Mouse (Mus musculus) CH12.LX (cell line): ENCODE results near the gene Kcnq4. TPM values are rescaled to one million over a fixed set of nuclear protein-coding genes. Genes with fewer than 3 reads are reported as not detected.

Experiments
- DNase-seq: peaks from one replicate; pipeline ENCODE4 v3.0.0-alpha.2; 2013; ENCODE audit errors: extremely low read depth
- H3K27ac ChIP-seq: 2 replicates; pipeline ENCODE4 v1.5.1; 2012; ENCODE audit warnings: low read depth, mild to moderate bottlenecking, control low read depth, moderate library complexity; ENCODE audit not compliant: insufficient read depth
- H3K27me3 ChIP-seq: replicated peaks from 2 replicates; pipeline ENCODE3; 2012; ENCODE audit warnings: inconsistent platforms
- H3K36me3 ChIP-seq, 2 experiments: replicated peaks in 1 of 2; 2 replicates each; pipeline versions ENCODE3 to v1.6.1; 2012; ENCODE audit warnings: inconsistent platforms in 1 of 2, low read length in 1 of 2, mild to moderate bottlenecking in 1 of 2, mixed read lengths in 1 of 2, moderate library complexity in 1 of 2; ENCODE audit not compliant: control insufficient read depth in 1 of 2, insufficient read depth in 1 of 2
- H3K4me1 ChIP-seq, 2 experiments: 2 replicates each; pipeline ENCODE4 v1.6.1; 2012; ENCODE audit warnings: inconsistent platforms in 1 of 2, moderate library complexity in 1 of 2; ENCODE audit not compliant: insufficient read depth in 2 of 2, control insufficient read depth in 1 of 2
- H3K4me2 ChIP-seq: 2 replicates; pipeline ENCODE4 v1.6.1; 2012; ENCODE audit warnings: low read depth, mild to moderate bottlenecking, control low read depth; ENCODE audit not compliant: poor library complexity, insufficient read depth, severe bottlenecking
- H3K4me3 ChIP-seq, 3 experiments: fragments of 150-350 bp in 1 of 3; sonication (generic) in 1 of 3; replicated peaks in 1 of 3; 2 replicates each; pipeline versions ENCODE3 to v1.5.1; 2011 to 2012; ENCODE audit warnings: low read depth in 2 of 3, low read length in 2 of 3, mild to moderate bottlenecking in 2 of 3, moderate library complexity in 2 of 3, control low read depth in 1 of 3, improper control_type of control experiment in 1 of 3, inconsistent platforms in 1 of 3, mixed read lengths in 1 of 3; ENCODE audit not compliant: poor library complexity in 1 of 3
- H3K79me2 ChIP-seq: replicated peaks from 2 replicates; pipeline ENCODE4 v1.6.1; 2012; ENCODE audit warnings: mild to moderate bottlenecking, moderate library complexity; ENCODE audit not compliant: control insufficient read depth, poor library complexity, insufficient read depth, severe bottlenecking; ENCODE audit errors: extremely low read depth
- H3K9ac ChIP-seq: 2 replicates; pipeline ENCODE4 v1.6.1; 2012; ENCODE audit warnings: low read depth, mild to moderate bottlenecking, control low read depth, moderate library complexity; ENCODE audit not compliant: insufficient read depth
- H3K9me3 ChIP-seq: replicated peaks from 2 replicates; pipeline ENCODE3; 2012; ENCODE audit warnings: low read length, inconsistent platforms, mixed read lengths
- CHD2 ChIP-seq: IDR thresholded peaks from 2 replicates; pipeline ENCODE4 v1.6.1; 2011; ENCODE audit warnings: low read length, improper control_type of control experiment
- CTCF ChIP-seq, 2 experiments: IDR thresholded peaks in 1 of 2; conservative IDR thresholded peaks in 1 of 2; 2 replicates each; pipeline ENCODE4 v1.5.1; 2011 to 2012; ENCODE audit warnings: low read depth in 2 of 2, low read length in 2 of 2, improper control_type of control experiment in 1 of 2, inconsistent platforms in 1 of 2, mild to moderate bottlenecking in 1 of 2, moderate library complexity in 1 of 2
- ETS1 ChIP-seq: conservative IDR thresholded peaks from 2 replicates; pipeline ENCODE4 v1.6.1; 2012; ENCODE audit warnings: low read depth, mild to moderate bottlenecking, inconsistent platforms, low read length, improper control_type of control experiment, moderate library complexity
- KAT2A ChIP-seq: IDR thresholded peaks from 2 replicates; pipeline ENCODE4 v1.6.1; 2012; ENCODE audit warnings: low read length, improper control_type of control experiment, inconsistent platforms; ENCODE audit not compliant: insufficient replicate concordance
- NELFE ChIP-seq: IDR thresholded peaks from 2 replicates; pipeline ENCODE4 v1.6.1; 2011; ENCODE audit warnings: low read depth, low read length, improper control_type of control experiment
- RCOR1 ChIP-seq: conservative IDR thresholded peaks from 2 replicates; pipeline ENCODE4 v1.6.1; 2012; ENCODE audit warnings: low read depth, mild to moderate bottlenecking, inconsistent platforms, low read length, improper control_type of control experiment
- SIN3A ChIP-seq: IDR thresholded peaks from 2 replicates; pipeline ENCODE4 v1.6.1; 2012; ENCODE audit warnings: low read length, improper control_type of control experiment, inconsistent platforms
- SMC3 ChIP-seq: IDR thresholded peaks from 2 replicates; pipeline ENCODE4 v1.6.1; 2011; ENCODE audit warnings: low read depth, low read length, improper control_type of control experiment
- TBP ChIP-seq: conservative IDR thresholded peaks from 2 replicates; pipeline ENCODE4 v1.6.1; 2011; ENCODE audit warnings: low read depth, low read length, improper control_type of control experiment
- TCF12 ChIP-seq: IDR thresholded peaks from 2 replicates; pipeline ENCODE4 v1.6.1; 2014; ENCODE audit warnings: low read depth, mild to moderate bottlenecking, inconsistent platforms, low read length, improper control_type of control experiment
- UBTF ChIP-seq: IDR thresholded peaks from 2 replicates; pipeline ENCODE4 v1.6.1; 2012; ENCODE audit warnings: low read depth, mild to moderate bottlenecking, inconsistent platforms, low read length, improper control_type of control experiment, moderate library complexity
- dilution Hi-C: fragments of 300-500 bp; cut with MboI; formaldehyde crosslinking; loops from 2 replicates; pipeline ENCODE4 v1.14.3; 2020; ENCODE audit warnings: low sequenced_read_pairs; ENCODE audit not compliant: extremely low pct_unique_long_range_greater_than_20kb, extremely low pct_ligation_motif_present
- in situ Hi-C: fragments of 300-500 bp; cut with MboI; formaldehyde crosslinking; loops from 3 replicates; pipeline ENCODE4 v1.14.3; 2019; ENCODE audit warnings: low sequenced_read_pairs, low pct_ligation_motif_present, low pct_unique_long_range_greater_than_20kb, mixed read lengths
- polyA plus RNA-seq: library from polyadenylated mRNA; unstranded; fragments of >175 nt; gene quantifications from 2 replicates; pipeline ENCODE4 v1.2.1, GENCODE M21; 2012; ENCODE audit warnings: low read depth; ENCODE audit not compliant: insufficient read length
- total RNA-seq, 2 experiments: library from RNA; depleted of rRNA; stranded (reverse); fragments of 300-350 nt in 1 of 2; fragments of >200 nt in 1 of 2; gene quantifications; 2 replicates each; pipeline ENCODE4 v1.2.3; 2012 to 2014

Gene Kcnq4
- total and polyA plus RNA-seq, 3 experiments: 0.08 to 0.10 TPM; not detected in 1

DNA sequence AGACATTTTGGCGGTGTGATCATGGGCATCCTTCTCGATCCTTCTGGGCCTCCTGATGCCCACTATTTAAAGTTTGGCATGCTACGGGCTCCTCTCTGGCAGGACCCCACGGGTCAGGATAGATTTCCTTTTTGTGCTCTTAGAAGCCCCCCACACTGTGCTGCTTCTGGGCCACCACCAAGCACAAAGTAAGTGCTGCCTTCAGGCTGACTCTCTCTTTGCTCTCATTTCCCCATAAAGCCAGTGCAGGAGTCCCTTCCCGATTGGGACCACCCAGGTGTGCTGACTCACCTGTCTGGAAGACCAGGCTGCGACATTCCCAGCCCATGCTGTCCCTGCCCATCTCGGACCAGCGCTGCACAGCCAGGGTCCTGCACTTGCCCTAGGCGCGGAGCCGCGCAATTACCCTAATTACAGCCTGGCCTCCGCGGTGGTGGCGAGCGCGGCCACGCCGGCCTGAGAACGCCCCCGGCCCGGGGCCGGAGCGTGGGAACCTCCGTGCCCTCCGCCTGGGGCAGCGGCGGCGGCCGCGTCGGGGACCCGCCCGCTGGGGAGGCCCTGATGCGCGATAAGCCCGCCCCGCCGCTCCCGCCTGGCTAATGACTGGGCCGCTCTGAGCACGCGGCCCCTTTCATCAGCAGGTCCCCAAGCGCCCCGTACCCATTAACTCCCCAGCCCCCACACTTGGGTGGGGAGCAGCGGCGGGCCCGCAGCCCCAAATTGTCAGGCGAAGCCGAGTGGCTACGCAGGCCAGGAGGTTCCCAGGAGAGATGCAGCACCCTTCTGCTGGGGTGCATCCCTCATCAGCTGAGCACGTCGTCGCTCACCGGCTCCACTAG lies 98.8 kb downstream of the Kcnq4 start:
- Histone ChIP-seq H3K27me3 (peaks cover 6% of the 10 kb centered on the region), H3K4me3 (no peak overlapping the region), H3K4me1 (no peaks in the 10 kb centered on the region), H3K36me3 (no peaks in the 10 kb centered on the region), H3K79me2 (no peaks in the 10 kb centered on the region), H3K9me3 (no peaks in the 10 kb centered on the region), H3K27ac (no peak overlapping the region), H3K4me2 (no peak overlapping the region), H3K9ac (no peak overlapping the region)
- DNase-seq: no peak
- dilution Hi-C loops (no loop called here), in situ Hi-C loops (no loop called here)
- TF ChIP-seq CTCF (conservative IDR thresholded peaks at IDR 0.05 in 1 of 2, IDR thresholded peaks at IDR 0.05 in 1 of 2; ENCODE audit: low read depth in 2 of 2, low read length in 2 of 2) (no peak), KAT2A (no peak), CHD2 (no peak), UBTF (no peak), TBP (no peak), TCF12 (no peak), NELFE (no peak), RCOR1 (no peak), SIN3A (no peak), SMC3 (no peak), ETS1 (no peak)

Other genes starting within 250 kb of the Kcnq4 start
- gene Slfnl1, start 216.4 kb downstream of the Kcnq4 start, total RNA-seq (2012; rRNA removed): 0.17 TPM in 1 of 2 replicates, not detected in the other
- gene Slfnl1, start 216.4 kb downstream of the Kcnq4 start, total RNA-seq (2014; rRNA removed): not detected in 2 replicates
- gene Slfnl1, start 216.4 kb downstream of the Kcnq4 start, polyA plus RNA-seq: not detected in 2 replicates
- 93.2 and 114 TPM in 2 replicates for gene Ctps, start 178.3 kb downstream of the Kcnq4 start, total RNA-seq (2012; rRNA removed)
- 179 and 187 TPM in 2 replicates for gene Ctps, start 178.3 kb downstream of the Kcnq4 start, total RNA-seq (2014; rRNA removed)
- 140 and 148 TPM in 2 replicates for gene Ctps, start 178.3 kb downstream of the Kcnq4 start, polyA plus RNA-seq
- not detected in 2 replicates for gene Gm8439, start 159.9 kb downstream of the Kcnq4 start, total RNA-seq (2012; rRNA removed)
- gene Gm8439, start 159.9 kb downstream of the Kcnq4 start, total RNA-seq (2014; rRNA removed): not detected in 2 replicates
- not detected in 2 replicates for gene Gm8439, start 159.9 kb downstream of the Kcnq4 start, polyA plus RNA-seq
- 0.08 and 0.25 TPM in 2 replicates for gene Cited4, start 82.0 kb downstream of the Kcnq4 start, total RNA-seq (2012; rRNA removed)
- gene Cited4, start 82.0 kb downstream of the Kcnq4 start, total RNA-seq (2014; rRNA removed): 0.36 and 0.45 TPM in 2 replicates
- gene Cited4, start 82.0 kb downstream of the Kcnq4 start, polyA plus RNA-seq: not detected in 2 replicates
- gene Nfyc, start 83.0 kb upstream of the Kcnq4 start, total RNA-seq (2012; rRNA removed): 33.6 and 39.9 TPM in 2 replicates
- 36.7 and 41.0 TPM in 2 replicates for gene Nfyc, start 83.0 kb upstream of the Kcnq4 start, total RNA-seq (2014; rRNA removed)
- gene Nfyc, start 83.0 kb upstream of the Kcnq4 start, polyA plus RNA-seq: 44.4 and 51.1 TPM in 2 replicates
- gene Rims3, start 106.2 kb upstream of the Kcnq4 start, total RNA-seq (2012; rRNA removed): 0.04 and 0.17 TPM in 2 replicates
- 0.05 TPM in 1 of 2 replicates, not detected in the other for gene Rims3, start 106.2 kb upstream of the Kcnq4 start, total RNA-seq (2014; rRNA removed)
- 0.08 and 0.13 TPM in 2 replicates for gene Rims3, start 106.2 kb upstream of the Kcnq4 start, polyA plus RNA-seq
- 13.4 and 13.9 TPM in 2 replicates for gene Exo5, start 176.4 kb upstream of the Kcnq4 start, total RNA-seq (2012; rRNA removed)
- 17.4 and 23.0 TPM in 2 replicates for gene Exo5, start 176.4 kb upstream of the Kcnq4 start, total RNA-seq (2014; rRNA removed)
- gene Exo5, start 176.4 kb upstream of the Kcnq4 start, polyA plus RNA-seq: 24.0 and 25.3 TPM in 2 replicates
- 0.71 and 0.89 TPM in 2 replicates for gene Zfp69, start 203.1 kb upstream of the Kcnq4 start, total RNA-seq (2012; rRNA removed)
- gene Zfp69, start 203.1 kb upstream of the Kcnq4 start, total RNA-seq (2014; rRNA removed): 0.46 and 0.72 TPM in 2 replicates
- gene Zfp69, start 203.1 kb upstream of the Kcnq4 start, polyA plus RNA-seq: 1.3 and 2.2 TPM in 2 replicates